9 mouse cellular contexts compared by ENCODE assay signal in the genomic region with DNA sequence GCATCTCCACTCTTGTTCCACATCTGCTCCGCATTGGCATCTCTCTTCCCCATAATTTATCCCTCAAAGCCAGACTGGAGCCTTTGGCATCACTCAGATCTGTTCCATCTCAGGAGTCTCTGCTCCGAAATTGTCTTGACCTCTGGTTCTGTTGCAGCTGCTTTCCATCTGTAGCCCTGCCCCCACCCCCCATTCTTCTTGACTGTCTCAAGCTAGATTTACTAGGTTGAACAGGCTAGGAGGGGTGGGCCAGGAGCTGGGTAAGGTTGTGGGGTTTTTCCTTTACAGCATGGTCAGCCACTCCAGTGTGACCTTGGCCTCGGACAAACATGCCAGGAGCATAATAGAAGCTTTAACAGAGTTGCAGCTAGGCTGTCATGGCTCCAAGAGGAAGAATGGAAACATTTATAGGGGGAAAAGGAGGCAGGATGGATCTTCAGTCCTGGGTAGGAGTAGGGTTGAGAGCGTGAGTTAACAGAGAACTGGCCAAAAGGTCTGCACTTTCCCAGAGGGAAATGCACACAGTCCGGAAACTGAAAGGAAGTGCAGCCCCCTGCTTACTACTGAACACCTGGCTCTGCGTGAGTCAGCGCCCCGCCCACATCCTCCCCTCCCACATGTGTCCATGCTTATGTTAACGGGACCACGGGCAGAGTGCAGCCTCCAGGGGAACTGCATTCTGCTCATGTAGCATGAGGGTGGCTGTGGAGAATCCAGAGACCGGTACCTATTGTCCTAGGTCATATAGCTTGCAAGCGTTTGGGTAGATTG. TPM values are rescaled to one million over a fixed set of nuclear protein-coding genes. Genes with fewer than 3 reads are reported as not detected.
A peak's percentile ranks its signal among the peaks of the same experiment; 100 is the strongest.
DNase-seq lines count a peak whose midpoint lies in the region; ATAC-seq lines count a peak whose summit lies in the region.
"Had no signal": no experiment of that assay in that cellular context is flagged by ENCODE, and none has a peak within 500 bp of the region (broad histone marks: within the 10 kb centered on the region; RNA-seq: fewer than 3 reads in every experiment).

No protein-coding gene starts in this region.

- no peaks in the 10 kb centered on the region for H3K27me3 ChIP-seq in embryonic facial prominence, embryonic 10.5 days (replicated peaks; ENCODE audit: low read depth, poor library complexity, severe bottlenecking)
- H3K27me3 ChIP-seq in limb, embryonic 11.5 days (ENCODE audit: control insufficient read depth, insufficient read depth, low read length): no peaks in the 10 kb centered on the region
- H3K27me3 ChIP-seq: Patski had no signal

- 46% methylated on average over 12 of the region's 12 CpGs for WGBS in embryonic facial prominence, embryonic 10.5 days
- WGBS in limb, embryonic 11.5 days: 23% methylated on average over 12 of the region's 12 CpGs

- no peaks in the 10 kb centered on the region for H3K36me3 ChIP-seq in embryonic facial prominence, embryonic 10.5 days (replicated peaks)
- no peaks in the 10 kb centered on the region for H3K36me3 ChIP-seq in limb, embryonic 11.5 days (ENCODE audit: control insufficient read depth, insufficient read depth, low read length)

- H3K4me3 ChIP-seq in embryonic facial prominence, embryonic 10.5 days: 0 out of 2 replicates have a peak overlapping the region, but pooled peaks have one; percentile 28
- H3K4me3 ChIP-seq in limb, embryonic 11.5 days (ENCODE audit: low read depth, low read length): no peak overlapping the region

- peak; percentile 76; the same call in 1 of the 2 replicates for ATAC-seq in limb, embryonic 11.5 days (ENCODE audit: insufficient number of reproducible peaks, low FRiP score, low TSS enrichment, low read depth)
- ATAC-seq: Patski had no signal

- peak; percentile 14 for DNase-seq in gastrocnemius, postnatal 14 days
- no peak for DNase-seq in gastrocnemius, adult 18-20 months (ENCODE audit: low spot score)
- peak; percentile 23 for DNase-seq in A20 (ENCODE audit: low read depth, low spot score)
- DNase-seq in embryonic facial prominence, embryonic 10.5 days (ENCODE audit: low spot score): peak; percentile 73
- DNase-seq in limb, embryonic 11.5 days (ENCODE audit: low spot score): peak; percentile 74
- DNase-seq in cerebellum, postnatal 14 days: no peak
- no peak for DNase-seq in layer of hippocampus, postnatal 25 days (ENCODE audit: extremely low spot score in 1 of 2, low spot score in 1 of 2)
- no peak for DNase-seq in right cerebral cortex, postnatal 25 days

- peaks cover 41% of the 10 kb centered on the region for H3K4me1 ChIP-seq in embryonic facial prominence, embryonic 10.5 days
- H3K4me1 ChIP-seq in limb, embryonic 11.5 days (ENCODE audit: control insufficient read depth, insufficient read depth, low read length): peaks cover 9% of the 10 kb centered on the region

- no peaks in the 10 kb centered on the region for H3K9me3 ChIP-seq in embryonic facial prominence, embryonic 10.5 days
- no peaks in the 10 kb centered on the region for H3K9me3 ChIP-seq in limb, embryonic 11.5 days (ENCODE audit: control insufficient read depth, low read length)

- no peak overlapping the region for H3K9ac ChIP-seq in limb, embryonic 11.5 days (ENCODE audit: low read length)

- H3K27ac ChIP-seq in embryonic facial prominence, embryonic 10.5 days (replicated peaks): peak overlapping the region; percentile 67
- H3K27ac ChIP-seq in limb, embryonic 11.5 days (replicated peaks; ENCODE audit: low read depth, low read length): peak overlapping the region; percentile 42; the same call in 1 of the 2 replicates

- intact Hi-C loops in gastrocnemius, postnatal 14 days (cut with DNase I; ENCODE audit: low total_unique reads): no loop called here

- peak overlapping the region; percentile 19; the same call in 1 of the 2 replicates for H3K4me2 ChIP-seq in limb, embryonic 11.5 days (ENCODE audit: low read depth, severe bottlenecking)

RNA-seq across cellular contexts. Expression of gene Sh3gl3, which starts 30.6 kb away (rescaled TPM):
- 1 to 10 TPM in 1 of 2 experiments, under 1 TPM in 1; 0.89 to 1.9 TPM for total RNA-seq in gastrocnemius, postnatal 14 days (2021)
- under 1 TPM; 0.27 to 0.31 TPM for total RNA-seq in gastrocnemius, adult 18-20 months (2021)
- 6.9 and 15.4 TPM in 2 replicates for polyA plus RNA-seq in embryonic facial prominence, embryonic 10.5 days (2016; fragmentation: Nextera tagmentation; extraction: Ambion mirVana)
- 19.4 and 21.1 TPM in 2 replicates for polyA plus RNA-seq in limb, embryonic 11.5 days (2014; fragmentation: Nextera tagmentation; extraction: Ambion mirVana)
- total RNA-seq in layer of hippocampus, postnatal 25 days (2021): 10 to 100 TPM; 58.4 to 65.9 TPM

Comparison
In these comparisons a context has a peak if more than half of its experiments do, and no peak if none do; other contexts are left out.
1. DNase-seq: peak in gastrocnemius, postnatal 14 days (single experiment), A20 (single experiment), embryonic facial prominence, embryonic 10.5 days (single experiment) and limb, embryonic 11.5 days (single experiment); none in gastrocnemius, adult 18-20 months (single experiment), cerebellum, postnatal 14 days (0 of 2), layer of hippocampus, postnatal 25 days (0 of 2) and right cerebral cortex, postnatal 25 days (single experiment).
2. RNA of gene Sh3gl3, which starts 30.6 kb away (total RNA-seq): 58.4 to 65.9 TPM in layer of hippocampus, postnatal 25 days; 0.89 to 1.9 TPM in gastrocnemius, postnatal 14 days and 0.27 to 0.31 TPM in gastrocnemius, adult 18-20 months; every median in the first group is over 10 times any median in the second.